Mouse (Mus musculus) embryonic facial prominence, embryonic 15.5 days (tissue): ENCODE measurements around the gene Slc16a3. TPM values are rescaled to one million over a fixed set of nuclear protein-coding genes. Genes with fewer than 3 reads are reported as not detected.

Source experiments
- ATAC-seq: fragments of 200-750 bp; cut with Nextera tagmentation; 2 replicates; pipeline ENCODE4 v1.8.0; 2017; ENCODE audit warnings: low read depth, moderate TSS enrichment; ENCODE audit not compliant: insufficient number of reproducible peaks, low FRiP score, low TSS enrichment
- H3K27ac ChIP-seq: fragments of 300-500 bp; sonication (generic); replicated peaks from 2 replicates; pipeline ENCODE4 v1.5.1; 2015; ENCODE audit warnings: mild to moderate bottlenecking, inconsistent platforms
- H3K27me3 ChIP-seq: fragments of 300-500 bp; sonication (generic); 2 replicates; pipeline ENCODE4 v1.6.1; 2015; ENCODE audit warnings: inconsistent platforms
- H3K36me3 ChIP-seq: fragments of 300-500 bp; sonication (generic); 2 replicates; pipeline ENCODE4 v1.6.1; 2015; ENCODE audit warnings: mild to moderate bottlenecking, inconsistent platforms
- H3K4me1 ChIP-seq: fragments of 300-500 bp; sonication (generic); 2 replicates; pipeline ENCODE4 v1.6.1; 2015; ENCODE audit warnings: inconsistent platforms
- H3K4me2 ChIP-seq: fragments of 300-500 bp; sonication (generic); replicated peaks from 2 replicates; pipeline ENCODE4 v1.6.1; 2015; ENCODE audit warnings: mild to moderate bottlenecking, inconsistent platforms
- H3K4me3 ChIP-seq: fragments of 300-500 bp; sonication (generic); replicated peaks from 2 replicates; pipeline ENCODE4 v1.5.1; 2015; ENCODE audit warnings: mild to moderate bottlenecking, inconsistent platforms
- H3K9ac ChIP-seq: fragments of 300-500 bp; sonication (generic); 2 replicates; pipeline ENCODE4 v1.6.1; 2015; ENCODE audit warnings: inconsistent platforms
- H3K9me3 ChIP-seq: fragments of 300-500 bp; sonication (generic); replicated peaks from 2 replicates; pipeline ENCODE4 v1.6.1; 2016; ENCODE audit warnings: inconsistent platforms
- WGBS: fragments of 180-500 bp; shearing (Covaris S2); methylation state at CpG from one replicate; pipeline ENCODE4 v1.1.7; 2015; 5-methylcytosine and 5-hydroxymethylcytosine counted together
- polyA plus RNA-seq: library from polyadenylated mRNA; unstranded; fragments of >200 nt; fragmentation: Nextera tagmentation; extraction: Ambion mirVana; gene quantifications from 2 replicates; pipeline ENCODE4 v1.2.1, GENCODE M21; 2015

Gene Slc16a3
- polyA plus RNA-seq, 1 experiment from 2014 or later = 72.2 TPM

DNA sequence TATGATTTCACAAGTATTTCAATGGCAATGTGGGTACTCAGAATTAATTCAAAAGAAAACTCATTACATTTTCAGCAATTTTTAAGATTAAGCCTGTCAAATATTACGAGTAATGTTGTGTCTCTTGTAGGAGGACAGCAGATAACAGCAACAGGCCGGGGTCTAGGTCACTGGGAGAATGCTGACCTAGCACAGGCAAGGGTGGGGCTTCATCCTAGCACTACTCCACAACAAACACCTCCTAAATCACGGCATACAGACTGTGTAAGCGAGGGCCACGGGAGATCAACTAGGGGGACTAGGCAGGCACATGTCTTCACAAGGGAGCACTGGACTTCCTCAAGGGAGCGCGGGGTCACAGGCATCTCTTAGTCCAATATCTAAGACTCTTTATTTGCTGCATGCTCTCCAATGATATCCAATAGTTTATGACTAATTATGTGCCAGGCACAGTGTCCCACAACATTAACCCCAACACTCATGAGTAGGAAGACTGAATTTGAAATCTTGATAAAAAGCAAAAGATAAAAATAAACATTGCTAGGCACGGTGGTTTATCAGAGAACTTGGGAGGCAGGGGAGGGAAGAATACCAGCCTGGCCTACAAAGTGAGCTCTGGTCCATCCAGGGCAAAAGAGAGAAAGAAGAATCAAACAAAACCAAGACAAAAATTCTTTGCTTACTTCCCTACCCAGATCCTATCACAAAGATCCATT lies 31.6 kb downstream of the Slc16a3 start:
- H3K4me2 ChIP-seq = no peak overlapping the region
- 86% methylated on average over 8 of the region's 8 CpGs for WGBS
- no peaks in the 10 kb centered on the region for H3K27me3 ChIP-seq
- H3K36me3 ChIP-seq = peaks cover 78% of the 10 kb centered on the region
- ATAC-seq = no peak
- H3K9me3 ChIP-seq = no peaks in the 10 kb centered on the region
- H3K4me1 ChIP-seq = no peaks in the 10 kb centered on the region
- H3K27ac ChIP-seq = no peak overlapping the region
- H3K4me3 ChIP-seq = no peak overlapping the region
- no peak overlapping the region for H3K9ac ChIP-seq

DNA sequence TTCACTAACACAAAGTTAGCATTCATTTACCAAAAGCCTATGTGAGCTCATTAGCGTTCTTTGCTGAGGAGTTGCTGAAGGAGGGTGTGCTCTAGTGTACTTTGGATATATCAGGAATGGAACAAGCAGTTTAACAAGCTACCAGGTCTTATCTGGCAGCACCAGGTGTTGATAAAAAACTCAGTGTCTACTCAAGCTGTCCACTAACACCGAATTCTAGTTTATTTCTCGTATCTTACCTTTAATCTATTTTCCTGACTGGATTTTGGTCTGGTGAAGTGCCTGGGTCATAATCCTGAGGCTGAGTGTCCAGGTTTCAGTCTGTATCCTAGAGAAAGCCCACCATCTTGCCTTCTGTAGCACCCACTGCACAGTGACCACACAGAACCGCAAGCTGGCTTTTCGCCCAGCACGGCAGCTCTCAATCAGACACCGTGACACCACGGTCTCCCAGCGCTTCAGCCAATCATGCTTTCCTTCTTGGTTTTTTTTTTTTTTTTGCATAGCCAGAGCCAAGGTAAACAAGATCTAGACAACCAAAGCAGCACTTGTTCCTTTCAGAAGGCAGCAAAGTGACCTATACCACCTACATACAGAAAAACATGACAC lies 32.3 kb downstream of the Slc16a3 start:
- Histone ChIP-seq H3K4me3 (no peak overlapping the region), H3K9me3 (no peaks in the 10 kb centered on the region), H3K9ac (no peak overlapping the region), H3K4me2 (no peak overlapping the region), H3K27ac (no peak overlapping the region), H3K36me3 (peaks cover 73% of the 10 kb centered on the region), H3K4me1 (no peaks in the 10 kb centered on the region), H3K27me3 (no peaks in the 10 kb centered on the region)
- 77% methylated on average over 9 of the region's 9 CpGs for WGBS
- ATAC-seq = no peak

DNA sequence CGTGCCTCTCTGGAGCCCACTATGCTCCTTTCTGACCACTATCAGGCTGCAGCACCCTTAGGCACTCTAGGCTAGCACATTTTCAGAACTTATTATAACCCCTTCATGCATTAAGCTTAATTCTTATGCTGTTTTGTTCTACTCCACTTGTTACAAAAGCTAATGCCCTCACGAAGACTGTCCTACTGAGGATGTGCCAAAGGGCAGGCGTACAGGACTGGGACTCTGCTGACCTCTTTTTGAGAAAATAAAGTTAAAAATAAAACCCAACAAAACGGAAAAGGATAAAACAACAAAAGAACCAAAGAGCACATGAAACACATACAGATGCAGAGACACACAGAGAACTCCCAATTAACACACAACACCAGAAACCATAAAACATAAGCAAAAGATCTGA lies 33.4 kb downstream of the Slc16a3 start:
- Histone ChIP-seq H3K4me2 (no peak overlapping the region), H3K27me3 (no peaks in the 10 kb centered on the region), H3K36me3 (peaks cover 72% of the 10 kb centered on the region), H3K9me3 (no peaks in the 10 kb centered on the region), H3K4me3 (no peak overlapping the region), H3K4me1 (no peaks in the 10 kb centered on the region), H3K9ac (no peak overlapping the region), H3K27ac (no peak overlapping the region)
- WGBS = 84% methylated on average over 4 of the region's 4 CpGs
- no peak for ATAC-seq

DNA sequence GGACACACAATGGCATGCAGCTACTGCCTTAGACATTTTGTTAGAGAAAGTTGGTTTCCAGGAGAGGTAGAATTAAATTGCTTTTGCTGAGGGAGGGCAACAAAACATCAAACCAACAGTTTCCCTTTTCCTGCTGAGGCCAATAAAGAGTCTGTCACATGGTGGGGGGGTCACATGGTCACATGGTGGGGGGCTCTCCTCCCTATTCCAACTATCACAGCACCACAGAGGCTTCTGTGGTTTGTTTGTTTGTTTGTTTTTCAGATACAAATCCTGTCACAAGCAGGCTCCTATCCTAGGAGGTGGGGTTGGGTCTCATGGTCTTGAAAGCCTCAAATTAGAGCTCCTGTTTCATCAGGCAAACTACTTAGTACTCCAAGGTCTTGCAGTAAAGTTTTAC lies 34.2 kb downstream of the Slc16a3 start:
- no peak for ATAC-seq
- H3K9me3 ChIP-seq = no peaks in the 10 kb centered on the region
- H3K36me3 ChIP-seq = peaks cover 69% of the 10 kb centered on the region
- no peak overlapping the region for H3K4me2 ChIP-seq
- H3K4me3 ChIP-seq = no peak overlapping the region
- H3K27me3 ChIP-seq = no peaks in the 10 kb centered on the region
- H3K9ac ChIP-seq = no peak overlapping the region
- no peak overlapping the region for H3K27ac ChIP-seq
- no peaks in the 10 kb centered on the region for H3K4me1 ChIP-seq

DNA sequence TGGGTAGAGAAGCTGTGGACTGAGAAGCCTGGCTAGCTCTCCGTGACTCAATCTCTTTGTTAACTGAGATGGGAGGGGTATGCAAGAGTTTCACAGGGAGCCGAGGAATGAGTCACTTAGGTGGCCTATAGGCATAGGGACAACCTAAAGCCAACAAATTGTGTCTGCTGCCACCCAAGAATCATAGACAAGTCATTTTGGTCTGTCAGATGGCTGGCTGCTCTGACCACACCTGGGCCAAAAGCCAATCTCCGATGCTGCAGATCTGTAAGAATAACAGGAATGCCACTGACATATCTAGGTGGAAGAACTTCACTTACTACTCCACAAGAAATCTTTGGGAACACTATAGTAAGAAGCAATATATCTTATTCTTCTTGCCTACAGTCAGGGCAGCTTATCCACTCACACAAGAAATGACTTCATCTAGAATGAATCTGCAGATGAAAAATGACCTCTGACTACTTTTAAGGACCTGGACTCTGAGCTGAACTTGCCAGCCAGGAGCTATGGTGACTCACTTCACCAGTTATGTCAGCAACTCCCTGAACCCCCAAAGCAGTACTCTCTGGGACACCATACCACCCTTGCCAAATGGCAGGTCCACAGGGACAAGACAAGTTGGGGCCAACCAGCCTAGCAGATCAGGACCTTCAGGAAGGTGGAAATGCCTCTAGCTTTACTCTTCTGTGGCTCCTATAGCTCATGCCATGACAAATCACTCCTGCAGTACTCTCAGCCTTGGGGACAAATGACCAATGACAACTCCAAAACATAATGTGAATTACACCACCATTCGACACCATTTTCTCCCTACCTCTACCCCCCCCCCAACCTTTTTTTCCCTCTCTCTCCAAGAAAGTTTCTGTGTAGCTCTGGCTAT lies 36.4 kb downstream of the Slc16a3 start:
- H3K9ac ChIP-seq = no peak overlapping the region
- H3K4me3 ChIP-seq = no peak overlapping the region
- no peak overlapping the region for H3K4me2 ChIP-seq
- H3K36me3 ChIP-seq = peaks cover 55% of the 10 kb centered on the region
- H3K9me3 ChIP-seq = no peaks in the 10 kb centered on the region
- H3K4me1 ChIP-seq = peaks cover 20% of the 10 kb centered on the region
- 70% methylated on average over 4 of the region's 4 CpGs for WGBS
- no peaks in the 10 kb centered on the region for H3K27me3 ChIP-seq
- H3K27ac ChIP-seq = no peak overlapping the region
- no peak for ATAC-seq

DNA sequence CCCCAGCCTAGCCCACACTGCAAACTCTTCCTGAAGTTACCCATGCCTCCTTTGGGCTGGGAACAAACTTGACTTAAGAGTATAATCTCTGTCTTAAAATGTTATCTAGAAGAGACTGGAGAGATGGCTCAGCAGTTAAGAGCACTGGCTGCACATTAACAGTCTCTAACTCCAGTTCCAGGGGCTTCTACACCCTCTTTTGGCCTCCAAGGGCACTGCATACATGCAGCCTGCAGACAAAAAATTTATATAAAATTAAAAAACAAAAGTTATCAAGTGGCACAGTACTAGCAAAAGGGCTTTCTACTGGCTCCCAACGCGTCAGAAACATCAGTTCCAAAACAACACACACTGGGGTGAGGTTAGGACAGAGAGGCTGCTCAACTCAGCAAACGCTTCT lies 39.3 kb downstream of the Slc16a3 start:
- Histone ChIP-seq H3K9me3 (no peaks in the 10 kb centered on the region), H3K36me3 (peaks cover 29% of the 10 kb centered on the region), H3K27ac (no peak overlapping the region), H3K4me3 (no peak overlapping the region), H3K9ac (no peak overlapping the region), H3K4me2 (no peak overlapping the region), H3K4me1 (peaks cover 34% of the 10 kb centered on the region), H3K27me3 (no peaks in the 10 kb centered on the region)
- 86% methylated on average over 3 of the region's 3 CpGs for WGBS
- ATAC-seq = no peak

DNA sequence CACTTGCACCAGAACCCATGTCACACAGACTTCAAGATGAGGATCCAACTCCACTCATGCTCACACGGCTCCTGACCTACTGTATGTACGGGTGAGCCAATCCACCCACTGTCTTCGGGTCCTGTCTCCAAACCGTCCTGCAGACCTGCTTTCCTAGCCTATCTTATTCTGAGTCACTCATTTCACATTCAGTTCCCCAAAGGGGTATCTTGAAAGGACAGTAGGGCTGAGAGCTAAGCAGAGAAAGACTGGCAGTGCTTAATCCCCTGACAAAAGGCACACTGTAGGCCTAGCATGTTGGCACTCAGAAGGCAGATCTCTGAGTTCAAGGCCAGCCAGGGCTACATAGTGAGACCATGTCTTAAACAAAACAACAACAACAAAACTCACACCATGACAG lies 40.1 kb downstream of the Slc16a3 start:
- Histone ChIP-seq H3K27me3 (no peaks in the 10 kb centered on the region), H3K9me3 (no peaks in the 10 kb centered on the region), H3K4me1 (peaks cover 41% of the 10 kb centered on the region), H3K27ac (no peak overlapping the region), H3K36me3 (peaks cover 21% of the 10 kb centered on the region), H3K4me2 (peak overlapping the region; percentile 78; the same call in 1 of the 2 replicates), H3K9ac (no peak overlapping the region), H3K4me3 (0 out of 2 replicates have a peak overlapping the region, but pooled peaks have one; percentile 96)
- no peak for ATAC-seq
- 79% methylated on average over 4 of the region's 4 CpGs for WGBS

DNA sequence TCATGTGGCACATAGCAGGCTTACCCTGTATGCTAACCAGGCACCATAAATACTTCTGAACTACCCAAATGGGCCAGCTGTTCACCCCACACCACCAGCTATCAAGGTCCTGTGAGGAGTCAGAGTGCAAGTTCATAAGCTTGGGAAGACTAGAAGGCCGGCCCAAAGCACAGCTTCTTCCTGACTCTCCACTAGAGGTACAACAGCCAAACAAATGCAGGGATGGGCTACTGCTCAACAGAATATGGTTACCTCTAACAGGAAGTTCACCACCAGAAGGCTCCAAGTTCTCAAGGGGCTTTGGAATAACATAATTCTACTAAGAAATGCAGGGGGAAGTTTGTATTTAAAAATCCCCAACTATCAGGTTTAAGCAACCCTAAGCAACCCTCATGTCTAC lies 41.2 kb downstream of the Slc16a3 start:
- Histone ChIP-seq H3K4me1 (peaks cover 46% of the 10 kb centered on the region), H3K36me3 (peaks cover 19% of the 10 kb centered on the region), H3K9me3 (no peaks in the 10 kb centered on the region), H3K9ac (0 out of 2 replicates have a peak overlapping the region, but pooled peaks have one; percentile 99), H3K27me3 (no peaks in the 10 kb centered on the region), H3K4me2 (peak overlapping the region; percentile 78), H3K27ac (0 out of 2 replicates have a peak overlapping the region, but pooled peaks have one; percentile 93), H3K4me3 (peak overlapping the region; percentile 96)
- 20% methylated on average over 1 of the region's 1 CpGs for WGBS
- ATAC-seq = no peak

DNA sequence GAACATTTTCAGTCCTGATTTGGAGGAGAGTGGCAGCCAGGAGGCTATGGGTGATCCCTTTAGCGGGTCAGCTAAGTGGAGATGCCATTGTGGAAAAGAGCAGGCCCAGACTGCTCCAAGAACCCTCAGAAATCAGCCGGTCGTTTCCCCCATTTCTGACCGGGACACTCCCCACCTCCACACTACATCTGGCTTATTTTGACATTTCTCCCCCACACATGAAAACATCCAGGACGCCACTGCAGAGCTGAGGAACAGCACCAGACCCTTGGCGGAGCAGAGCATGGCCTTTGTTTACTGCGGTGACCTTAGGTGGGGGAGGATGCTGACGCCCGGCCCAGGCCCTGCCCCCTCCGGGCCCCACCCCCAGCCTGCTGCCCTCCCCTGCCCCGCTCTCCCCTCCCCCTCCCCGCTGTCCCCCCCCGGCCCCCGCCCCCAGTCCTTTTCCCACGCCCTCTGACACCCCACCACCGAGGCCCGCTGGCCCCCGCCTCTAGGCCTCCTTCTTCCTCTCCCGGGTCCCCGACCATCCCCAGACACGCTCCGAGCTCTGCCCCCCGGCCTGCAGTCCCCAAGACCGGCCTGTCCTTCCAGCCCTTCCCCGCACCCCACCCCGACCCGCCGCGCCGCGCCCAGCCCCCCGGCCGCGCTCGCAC lies 42.0 kb downstream of the Slc16a3 start:
- peak; percentile 11; the same call in 1 of the 2 replicates for ATAC-seq
- Histone ChIP-seq H3K27me3 (no peaks in the 10 kb centered on the region), H3K4me3 (peak overlapping the region; percentile 96), H3K4me2 (peak overlapping the region; percentile 78), H3K9ac (peak overlapping the region; percentile 99), H3K9me3 (no peaks in the 10 kb centered on the region), H3K27ac (peak overlapping the region; percentile 93), H3K4me1 (peaks cover 46% of the 10 kb centered on the region), H3K36me3 (peaks cover 15% of the 10 kb centered on the region)
- under 1% methylated on average over 22 of the region's 35 CpGs for WGBS

DNA sequence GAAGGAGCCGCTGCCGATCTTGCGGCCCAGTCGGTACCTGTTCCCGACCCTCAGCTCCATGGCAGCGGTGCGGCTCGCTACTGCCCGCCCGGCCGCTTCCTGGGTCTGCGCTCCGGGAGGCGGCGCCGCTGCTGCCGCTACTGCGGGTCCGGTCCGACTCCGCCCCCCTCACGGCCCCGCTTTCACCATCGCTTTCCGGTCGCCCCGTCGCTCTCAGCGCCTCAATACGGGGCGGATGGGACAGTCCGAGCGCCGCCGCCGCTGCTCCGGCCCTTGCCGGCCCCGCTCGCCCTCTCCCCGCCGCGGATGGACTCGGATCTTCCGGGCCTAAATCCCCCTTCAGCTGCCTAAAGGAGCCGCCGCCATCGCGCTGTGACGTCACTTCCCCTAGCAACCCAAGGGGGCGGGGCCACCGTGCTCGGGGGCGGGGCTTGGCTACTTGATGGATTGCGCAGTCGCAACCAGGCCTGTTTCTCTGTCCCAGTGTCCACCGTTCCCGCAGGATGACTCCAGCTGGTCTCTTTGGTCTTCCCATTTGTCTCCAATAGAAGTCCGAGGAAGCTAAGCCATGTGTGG lies 42.8 kb downstream of the Slc16a3 start, which contains the start of gene Csnk1d:
Gene Csnk1d, minus strand, starts transcription at position 380 of the 576 bp plus-strand sequence.
- H3K27me3 ChIP-seq = no peaks in the 10 kb centered on the region
- peak within 1 kb of the TSS; percentile 93 for H3K27ac ChIP-seq
- H3K36me3 ChIP-seq = peaks cover 12% of the 10 kb centered on the region
- under 1% methylated on average over 59 of the region's 59 CpGs for WGBS
- peak; percentile 90 for ATAC-seq
- no peaks in the 10 kb centered on the region for H3K9me3 ChIP-seq
- H3K4me1 ChIP-seq = peaks cover 46% of the 10 kb centered on the region
- peak within 1 kb of the TSS; percentile 99 for H3K9ac ChIP-seq
- H3K4me2 ChIP-seq = peak within 1 kb of the TSS; percentile 78
- peak within 1 kb of the TSS; percentile 96 for H3K4me3 ChIP-seq
